Mouse (Mus musculus): ENCODE measurements around the gene Il4ra.

The Il4ra gene

DNA sequence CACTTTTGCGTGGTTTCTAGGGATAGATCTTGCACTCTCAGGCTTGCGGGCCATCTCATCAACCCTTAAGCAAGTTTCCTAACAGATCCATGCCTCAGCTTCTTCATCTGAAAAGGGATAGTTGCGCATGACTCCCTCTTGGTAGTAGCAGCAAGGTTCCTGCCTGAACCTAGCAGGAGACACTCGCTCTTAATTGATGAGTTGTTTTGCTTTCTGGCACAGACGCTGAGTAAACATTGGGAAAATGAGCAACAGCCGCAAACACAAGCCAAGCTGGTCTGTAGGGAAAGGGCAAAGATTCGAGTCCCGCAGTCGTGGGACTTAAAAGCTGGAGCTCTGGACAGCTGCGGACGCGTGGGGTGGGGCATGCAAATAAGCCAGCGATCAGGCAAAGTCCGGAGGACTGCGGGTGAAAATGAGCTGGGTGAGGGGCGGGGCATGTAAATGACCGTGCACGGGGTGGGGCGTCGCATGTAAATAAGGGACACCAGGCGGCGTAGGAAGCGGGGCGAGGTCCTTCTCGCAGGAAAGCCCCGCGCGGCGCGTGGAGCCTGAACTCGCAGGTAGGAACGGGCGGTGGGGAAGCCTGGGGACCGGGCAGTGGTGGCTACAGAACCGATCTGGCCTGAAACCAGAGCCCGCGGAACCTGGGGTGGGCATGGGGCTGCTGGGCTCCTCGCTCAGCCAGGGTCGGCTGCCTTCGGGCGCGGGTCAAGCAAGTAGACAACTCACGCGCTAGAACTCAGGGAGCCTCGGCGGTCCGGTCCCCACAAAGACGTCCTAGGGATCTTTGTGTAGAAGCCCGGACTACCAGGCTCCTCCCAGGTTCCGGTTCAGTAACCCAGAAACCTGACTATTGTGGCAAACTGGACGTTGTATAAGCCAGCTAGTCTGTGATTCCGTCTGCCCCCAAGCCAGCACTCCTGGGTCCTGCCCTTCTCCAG lies at the start of gene Il4ra:
TSS of gene Il4ra (plus strand) at position 355 of the 944 bp plus-strand sequence.
- peak; percentile 63 for DNase-seq (ENCODE audit: low read depth, low spot score)

DNA sequence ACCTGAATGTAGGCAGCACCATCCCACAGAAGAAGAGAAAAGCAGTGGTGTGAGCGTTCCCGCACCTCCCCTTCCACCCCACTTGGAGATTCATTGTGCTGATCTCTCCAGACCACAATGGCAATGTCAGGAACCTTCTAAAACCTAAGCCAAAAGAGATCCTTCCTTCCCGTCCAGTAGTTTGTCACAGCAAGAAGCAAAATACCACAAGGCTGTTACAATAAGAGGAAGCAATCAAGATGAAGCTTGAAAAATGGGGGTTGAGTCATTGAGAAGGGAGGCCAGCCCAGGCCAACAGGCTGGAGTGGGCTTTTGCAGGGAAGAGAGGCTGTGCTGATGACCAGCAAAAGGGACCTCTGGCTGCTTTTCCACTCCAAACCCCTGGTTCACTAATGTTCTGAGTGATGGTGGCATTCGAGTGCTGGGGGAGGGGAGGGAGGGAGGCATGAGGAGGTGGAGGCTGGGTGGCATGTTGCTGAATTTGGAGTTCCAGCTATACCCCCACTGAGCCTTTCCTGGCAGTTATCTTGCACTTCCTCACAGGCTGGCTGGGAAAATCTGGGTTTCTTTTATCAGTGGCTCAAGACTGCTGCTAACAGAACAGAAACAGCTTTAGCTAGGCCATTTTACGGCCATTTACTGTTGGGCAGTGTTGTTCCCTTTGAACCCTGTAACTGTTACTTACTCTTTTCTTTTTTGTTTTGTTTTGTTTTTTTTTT lies 48.4 kb upstream of the Il4ra start:
- DNase-seq (ENCODE audit: low read depth, low spot score): no peak

DNA sequence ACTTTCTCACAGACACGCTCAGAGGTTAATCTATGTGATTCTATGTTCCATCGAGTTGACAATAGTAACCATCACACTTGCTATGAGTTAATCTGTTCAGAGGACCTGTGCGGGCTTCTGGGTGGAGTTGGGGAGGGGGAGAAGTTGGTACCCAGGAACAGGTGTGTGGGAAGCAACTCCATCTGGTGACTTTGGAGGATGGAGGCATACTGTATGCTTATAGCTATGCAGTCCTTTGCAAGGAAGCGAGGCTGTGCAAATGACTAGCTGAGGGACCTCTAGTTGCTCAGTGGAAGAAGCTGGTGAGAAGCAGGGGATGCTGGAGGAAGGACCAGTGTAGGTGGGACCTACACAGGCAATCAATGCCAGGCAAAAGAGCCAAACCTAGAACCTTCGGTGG lies 47.3 kb upstream of the Il4ra start:
- no peak for DNase-seq (ENCODE audit: low read depth, low spot score)

DNA sequence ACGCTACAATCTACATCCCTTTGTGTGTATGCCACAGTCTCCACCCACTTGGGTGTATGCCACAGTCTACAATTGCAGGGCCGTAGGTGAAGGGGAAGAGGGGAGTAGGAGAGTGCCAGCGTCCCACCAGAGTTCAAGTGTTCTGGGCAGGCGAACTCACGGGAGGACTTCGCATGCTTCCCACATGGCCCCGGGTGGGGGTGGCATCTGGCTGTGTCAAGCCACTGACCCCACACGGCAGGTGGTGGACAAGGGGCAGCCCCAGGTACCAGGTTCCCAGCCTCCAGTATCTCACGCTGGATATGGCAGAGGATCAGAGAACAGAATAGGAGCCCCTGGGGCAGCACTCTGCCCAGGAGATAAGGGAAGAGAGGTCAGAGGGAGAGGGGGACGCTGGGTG lies 46.4 kb upstream of the Il4ra start:
- DNase-seq (ENCODE audit: low read depth, low spot score): no peak

DNA sequence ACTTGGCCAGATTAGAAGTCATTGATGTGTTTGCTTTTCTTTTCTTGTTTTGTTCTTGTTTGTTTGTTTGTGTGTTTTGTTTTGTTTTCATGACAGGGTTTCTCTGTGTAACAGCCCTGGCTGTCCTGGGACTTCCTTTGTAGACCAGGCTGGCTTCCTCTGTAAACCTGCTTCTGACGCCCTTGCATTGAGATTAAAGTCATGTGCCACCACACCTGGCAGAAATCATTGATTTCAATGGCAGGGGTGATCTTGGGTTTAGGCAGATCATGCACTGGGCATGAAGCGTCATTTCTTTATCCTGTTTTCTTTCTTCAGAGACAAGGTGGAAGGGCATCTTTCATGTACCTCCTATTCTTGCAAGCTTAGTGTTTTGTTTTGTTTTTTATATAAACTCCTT lies 44.6 kb upstream of the Il4ra start:
- no peak for DNase-seq (ENCODE audit: low read depth, low spot score)

DNA sequence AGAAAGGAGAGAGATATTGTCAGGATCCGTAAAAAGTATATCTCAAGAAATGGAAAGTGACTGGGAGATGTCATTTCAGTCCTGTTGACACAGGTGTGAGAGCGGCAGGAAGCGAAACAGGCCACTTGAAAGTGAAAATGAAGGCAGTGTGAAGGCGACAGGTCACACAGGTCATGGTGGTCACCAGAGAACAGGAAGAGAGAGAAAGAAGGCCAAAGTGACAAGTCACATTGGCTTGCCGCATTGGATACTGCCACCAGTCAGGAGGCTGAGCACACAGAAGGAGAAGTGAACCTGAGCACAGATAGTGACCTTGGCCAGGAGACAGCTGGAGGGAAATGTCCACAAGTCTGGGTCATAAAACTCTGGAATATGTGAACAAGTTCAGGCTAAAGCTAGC lies 40.5 kb upstream of the Il4ra start:
- no peak for DNase-seq (ENCODE audit: low read depth, low spot score)

DNA sequence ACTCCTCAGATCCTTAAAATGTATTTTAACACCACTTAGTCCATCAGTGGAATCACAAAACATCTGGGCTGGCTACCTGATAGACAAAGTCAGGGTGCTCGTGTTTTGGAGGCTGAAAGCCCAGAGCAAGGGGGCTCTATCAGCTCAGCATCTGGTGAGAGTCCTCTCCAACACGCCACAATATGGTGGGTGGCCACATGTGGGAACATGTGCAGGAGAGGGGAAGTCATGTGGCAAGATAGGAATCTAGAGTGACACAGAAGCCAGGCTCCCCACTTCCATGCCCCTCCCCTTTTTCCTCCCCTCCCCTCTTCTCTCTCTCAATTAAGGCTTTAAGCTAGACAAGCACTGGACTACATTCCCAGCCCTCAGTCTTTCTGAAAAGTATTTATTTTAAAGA lies 40.1 kb upstream of the Il4ra start:
- DNase-seq (ENCODE audit: low read depth, low spot score): no peak

- no peak for DNase-seq (ENCODE audit: low read depth, low spot score)
Observed at GRCm38 (mm10) chr7:125515081-125515853, 36.7 kb upstream of the Il4ra start.

DNA sequence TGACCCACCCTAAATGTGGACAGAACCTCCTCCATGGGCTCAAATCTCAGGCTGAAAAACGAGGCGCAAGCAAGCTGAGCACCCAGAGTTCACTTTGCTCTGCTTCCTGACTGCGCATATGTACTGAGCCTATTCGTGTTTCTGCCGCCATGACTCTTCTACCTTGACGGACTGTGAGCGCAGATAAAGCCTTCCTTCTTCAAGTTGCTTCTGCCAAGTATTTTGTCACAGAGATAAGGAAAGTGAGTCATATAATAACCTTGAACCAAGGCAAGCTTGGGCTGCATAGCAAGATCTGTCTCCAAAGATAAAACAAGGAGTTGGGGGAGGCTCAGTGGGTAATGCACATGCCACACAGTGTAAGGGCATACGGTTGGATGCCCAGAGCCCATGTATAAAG lies 35.2 kb upstream of the Il4ra start:
- no peak for DNase-seq (ENCODE audit: low read depth, low spot score)

- DNase-seq (ENCODE audit: low read depth, low spot score): no peak
Observed at GRCm38 (mm10) chr7:125517470-125517869, 34.5 kb upstream of the Il4ra start.

- no peak for DNase-seq (ENCODE audit: low read depth, low spot score)
Observed at GRCm38 (mm10) chr7:125519715-125520114, 32.2 kb upstream of the Il4ra start.

- no peak for DNase-seq (ENCODE audit: low read depth, low spot score)
Observed at GRCm38 (mm10) chr7:125523051-125523450, 28.9 kb upstream of the Il4ra start.

DNA sequence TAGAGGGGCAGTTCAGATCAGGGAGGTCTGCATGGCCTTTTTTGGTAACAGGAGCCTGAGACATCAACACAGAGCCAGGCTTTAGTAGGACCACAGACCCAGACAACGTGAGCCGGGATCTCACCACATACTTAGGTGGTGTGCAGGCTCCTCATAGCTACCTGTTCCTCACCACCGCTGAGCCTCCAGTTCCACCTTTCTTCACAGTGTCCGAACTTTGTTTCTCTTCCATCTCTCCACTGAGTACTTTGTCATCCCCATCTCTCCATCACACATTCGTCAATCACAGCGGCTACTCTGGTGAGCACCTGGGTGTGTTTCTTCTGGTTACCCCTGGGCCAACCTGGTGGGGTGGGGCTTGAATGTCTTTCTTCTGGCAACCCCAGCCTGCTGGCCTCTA lies 24.7 kb upstream of the Il4ra start:
- DNase-seq (ENCODE audit: low read depth, low spot score): no peak

DNA sequence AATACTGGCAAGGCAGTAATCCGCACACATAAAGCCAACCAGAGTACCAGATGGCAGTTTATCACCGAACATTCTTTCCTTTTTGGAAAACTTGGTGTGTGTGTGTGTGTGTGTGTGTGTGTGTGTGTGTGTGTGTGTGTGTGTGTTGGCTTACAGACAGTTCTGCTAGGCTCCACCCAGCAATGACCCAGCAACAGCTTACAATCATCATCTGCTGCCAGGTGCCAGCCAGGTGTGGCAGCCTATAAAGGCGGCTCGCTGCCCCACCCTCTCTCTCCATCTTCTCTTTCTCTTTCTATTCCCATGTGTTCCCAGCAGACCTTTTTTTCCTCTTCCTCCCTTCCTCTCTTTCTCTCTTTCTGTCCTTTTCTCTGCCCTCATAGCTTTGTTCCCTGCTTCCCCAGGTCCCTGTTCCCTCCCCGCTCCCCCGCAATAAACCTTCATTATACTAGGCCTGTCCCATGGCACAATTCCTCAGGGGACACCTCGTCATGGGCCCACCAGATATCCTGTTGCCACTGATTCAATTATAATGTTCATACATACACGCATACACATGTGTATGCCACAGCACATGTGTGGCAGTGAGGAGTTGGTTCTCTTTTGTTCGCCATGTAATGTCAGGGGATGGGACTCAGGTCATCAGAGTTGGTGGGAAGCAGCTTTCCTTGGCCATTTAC lies 23.9 kb upstream of the Il4ra start:
- DNase-seq (ENCODE audit: low read depth, low spot score): no peak

GRCm38 (mm10) chr7:125539351-125539750 lies 12.6 kb upstream of the Il4ra start:
- no peak for DNase-seq (ENCODE audit: low read depth, low spot score)

DNA sequence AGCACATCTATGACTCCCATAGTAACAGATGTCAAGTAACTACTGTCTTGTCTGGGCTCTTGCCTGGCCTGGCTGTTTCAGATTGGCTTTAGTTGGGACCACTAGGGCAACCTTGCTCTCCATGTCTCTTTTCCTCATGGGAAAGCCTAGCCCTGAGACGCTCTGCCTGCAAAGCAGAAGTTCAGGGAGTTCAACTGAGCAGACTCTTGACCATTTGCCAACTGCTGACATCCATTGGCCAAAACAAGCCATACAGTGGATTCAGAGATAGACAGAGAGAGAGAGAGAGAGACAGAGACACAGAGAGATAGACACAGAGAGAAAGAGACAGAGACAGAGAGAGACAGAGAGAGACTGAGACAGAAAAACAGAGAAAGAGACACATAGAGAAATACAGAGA lies 10.9 kb upstream of the Il4ra start:
- DNase-seq (ENCODE audit: low read depth, low spot score): no peak

- no peak for DNase-seq (ENCODE audit: low read depth, low spot score)
Observed at GRCm38 (mm10) chr7:125541821-125542220, 10.1 kb upstream of the Il4ra start.

- DNase-seq (ENCODE audit: low read depth, low spot score): no peak
Observed at GRCm38 (mm10) chr7:125542335-125543050, 9.4 kb upstream of the Il4ra start.

- DNase-seq (ENCODE audit: low read depth, low spot score): no peak
Observed at GRCm38 (mm10) chr7:125543497-125543896, 8.4 kb upstream of the Il4ra start.

DNA sequence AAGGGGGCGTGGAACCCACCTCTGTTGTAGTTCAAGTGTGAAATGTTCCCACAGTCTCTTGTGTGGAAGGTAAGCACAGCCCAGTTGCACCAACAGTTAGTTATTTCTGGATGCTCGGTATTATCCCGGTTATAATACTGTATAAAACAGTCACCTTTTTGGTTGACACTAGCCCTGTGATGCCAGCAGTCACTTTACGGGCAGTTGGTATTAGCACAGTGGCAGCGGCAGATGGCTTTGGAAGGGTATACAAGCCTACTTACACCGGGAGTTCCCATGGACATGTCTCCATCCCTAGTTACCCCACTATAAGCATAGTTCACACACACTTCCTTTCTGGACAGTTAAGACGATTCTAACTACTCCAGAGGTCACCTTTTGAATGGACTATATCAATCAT lies 6.6 kb upstream of the Il4ra start:
- no peak for DNase-seq (ENCODE audit: low read depth, low spot score)

DNA sequence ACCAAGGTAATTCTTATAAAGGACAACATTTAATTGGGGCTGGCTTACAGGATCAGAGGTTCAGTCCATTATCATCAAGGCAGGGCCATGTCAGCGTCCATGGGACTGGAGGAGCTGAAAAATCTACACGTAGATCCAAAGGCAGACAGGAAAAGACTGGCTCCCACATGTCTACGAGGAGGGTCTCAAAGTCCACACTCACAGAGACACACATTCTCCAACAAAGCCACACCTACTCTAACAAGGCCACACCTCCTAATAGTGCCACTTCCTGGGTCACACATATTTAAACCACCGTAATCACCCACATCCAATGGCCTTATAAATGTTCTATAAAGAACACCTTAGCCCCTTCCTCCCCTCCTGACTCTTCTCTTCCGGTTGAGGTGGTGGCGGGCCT lies 5.2 kb upstream of the Il4ra start:
- no peak for DNase-seq (ENCODE audit: low read depth, low spot score)

Measured in WW6 (cell line).